Mouse (Mus musculus) ovary, postnatal 10 days (tissue): ENCODE results near the gene Gm7257.

ENCODE experiments used
- DNase-seq: peaks from one replicate; pipeline ENCODE4 v3.0.0; 2022; ENCODE audit warnings: low spot score

Gene Gm7257

GRCm38 (mm10) chr9:36431584-36431983, at the start of gene Gm7257:
Gm7257 (plus strand) TSS chr9:36431884.
- no peak for DNase-seq

- no peak for DNase-seq
These were observed 28.7 kb upstream of the Gm7257 start for GRCm38 (mm10) chr9:36402991-36403390.

- no peak for DNase-seq
These were observed 3.5 kb downstream of the Gm7257 start for GRCm38 (mm10) chr9:36435051-36435764.

GRCm38 (mm10) chr9:36475338-36475737, 43.7 kb downstream of the Gm7257 start, which contains the start of gene Gm9513:
Gm9513 (plus strand) TSS chr9:36475638.
- DNase-seq: no peak
